Mouse (Mus musculus): ENCODE data around the gene Tcf20.

DNA sequence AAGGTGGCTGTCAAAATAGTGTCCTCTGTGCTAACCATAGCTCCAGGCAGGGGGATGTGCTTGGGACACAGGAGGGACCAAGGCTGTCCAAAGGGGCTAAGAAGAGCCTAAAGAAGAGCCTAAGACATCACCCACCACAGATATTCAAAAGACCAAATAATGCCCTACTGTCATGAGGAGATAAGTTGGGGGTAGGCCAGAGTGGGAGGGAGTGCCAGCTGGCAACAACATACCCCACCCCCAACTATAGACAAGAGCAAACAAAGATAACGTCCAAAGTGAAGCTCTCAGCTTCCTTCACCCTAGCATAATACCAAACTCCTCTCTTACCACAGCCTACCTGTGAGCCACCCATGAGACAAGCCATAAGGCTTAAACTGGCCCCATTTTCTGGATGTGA, 66.1 kb downstream of the Tcf20 start:
- TF ChIP-seq CTCF (IDR thresholded peaks at IDR 0.05; ENCODE audit: extremely low read depth, insufficient read length, insufficient replicate concordance, low read depth, low read length) (no peak), POLR2A (IDR thresholded peaks at IDR 0.05; ENCODE audit: low read depth, low read length) (no peak)

All from small intestine, adult 2 months (tissue).